Mouse (Mus musculus) bone marrow macrophage, adult 2 months (primary cell): ENCODE results near the gene Lrrc57.

Experiments
- CTCF ChIP-seq: IDR thresholded peaks from 2 replicates; pipeline ENCODE4 v1.5.1; 2012; ENCODE audit warnings: low read depth, mild to moderate bottlenecking, low read length, moderate library complexity
- POLR2A ChIP-seq: IDR thresholded peaks from 2 replicates; pipeline ENCODE4 v1.6.1; 2012; ENCODE audit warnings: mild to moderate bottlenecking, low read depth, low read length, borderline replicate concordance

DNA sequence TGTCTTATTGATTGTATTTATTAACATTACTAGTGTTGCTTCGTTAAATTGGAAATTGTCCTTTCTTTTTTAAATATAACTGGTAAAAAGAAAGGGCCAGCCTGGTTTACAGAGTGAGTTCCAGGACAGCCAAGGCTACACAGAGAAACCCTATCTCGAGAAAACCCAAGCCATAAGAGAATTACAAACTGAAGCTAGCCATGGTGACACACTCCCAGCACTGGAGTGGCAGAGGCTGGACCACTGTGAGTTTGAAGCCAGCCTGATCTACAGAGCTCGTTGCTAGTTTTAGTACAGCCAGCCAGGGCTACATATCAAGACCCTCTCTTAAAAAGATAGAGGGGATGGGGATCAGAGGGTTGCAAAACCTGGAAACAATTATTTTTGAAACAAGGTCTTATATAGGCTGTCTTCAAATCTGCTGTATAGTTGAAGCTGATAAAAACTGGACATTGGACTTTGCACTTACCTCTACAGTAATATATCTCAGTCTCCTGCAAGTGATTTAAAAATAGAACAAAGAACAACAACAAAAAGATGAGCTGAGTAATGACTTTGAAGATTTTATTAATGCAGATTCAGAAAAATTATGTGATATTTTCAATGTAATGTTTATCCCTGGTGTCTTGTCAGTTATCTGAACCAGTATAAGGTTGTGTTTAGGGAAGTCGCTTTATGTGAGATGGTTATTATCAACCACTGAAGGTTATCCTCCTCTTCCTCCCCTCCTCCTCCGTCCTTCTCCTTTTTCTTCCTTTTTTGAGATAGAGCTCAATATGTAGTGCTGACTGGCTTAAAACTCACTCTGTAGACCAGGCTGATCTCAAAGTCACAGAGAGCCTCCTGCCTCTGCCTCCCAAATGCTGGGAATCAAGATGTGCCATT, 7.2 kb upstream of the Lrrc57 start:
- TF ChIP-seq CTCF (no peak), POLR2A (no peak)
